21 mouse cellular contexts compared by ENCODE assay signal in the genomic region with DNA sequence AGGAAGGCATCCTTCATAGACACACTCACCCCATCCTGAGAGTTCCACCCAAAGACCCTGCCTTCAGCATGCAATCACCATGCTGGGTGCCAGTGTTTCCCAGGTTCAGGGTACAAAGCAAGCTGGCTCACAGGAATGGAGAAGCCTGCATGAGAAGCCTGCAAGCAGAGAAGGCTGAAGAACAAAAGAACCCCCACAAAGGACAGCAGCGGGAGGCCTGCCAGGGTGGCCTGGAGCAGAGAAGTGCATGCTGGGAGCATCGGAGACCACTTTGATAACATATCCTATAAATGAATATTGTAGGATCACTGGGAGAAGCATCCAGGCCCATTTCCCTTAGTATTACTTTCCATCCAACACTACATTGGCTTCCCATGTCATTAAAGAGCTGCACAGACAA.
DNase-seq lines count a peak whose midpoint lies in the region; ATAC-seq and TF ChIP-seq lines count a peak whose summit lies in the region.
"Had no signal": no experiment of that assay in that cellular context is flagged by ENCODE, and none has a peak within 500 bp of the region (broad histone marks: within the 10 kb centered on the region; RNA-seq: fewer than 3 reads in every experiment).

No protein-coding gene starts in this region.

- 0 out of 2 replicates have a peak overlapping the region, but pooled peaks have one; percentile 8 for H3K27ac ChIP-seq in forebrain, embryonic 15.5 days (replicated peaks)
- H3K27ac ChIP-seq in midbrain, postnatal 0 days (ENCODE audit: low read depth, low read length): 0 out of 2 replicates have a peak overlapping the region, but pooled peaks have one; percentile 3
- H3K27ac ChIP-seq: kidney, embryonic 15.5 days had no signal

- TF ChIP-seq CTCF in midbrain, postnatal 0 days (IDR thresholded peaks at IDR 0.05): no peak

- no peaks in the 10 kb centered on the region for H3K36me3 ChIP-seq in forebrain, embryonic 15.5 days
- no peaks in the 10 kb centered on the region for H3K36me3 ChIP-seq in midbrain, postnatal 0 days (ENCODE audit: insufficient read depth, low read length)
- H3K36me3 ChIP-seq: heart, embryonic 12.5 days; kidney, embryonic 15.5 days had no signal

- H3K27me3 ChIP-seq in forebrain, embryonic 15.5 days: no peaks in the 10 kb centered on the region
- H3K27me3 ChIP-seq in midbrain, postnatal 0 days (ENCODE audit: insufficient read depth, low read length): no peaks in the 10 kb centered on the region
- H3K27me3 ChIP-seq: heart, embryonic 12.5 days; kidney, embryonic 15.5 days; Patski had no signal

- H3K9me3 ChIP-seq in forebrain, embryonic 15.5 days: no peaks in the 10 kb centered on the region
- no peaks in the 10 kb centered on the region for H3K9me3 ChIP-seq in midbrain, postnatal 0 days (ENCODE audit: low read length)
- H3K9me3 ChIP-seq: heart, embryonic 12.5 days; kidney, embryonic 15.5 days had no signal

- peak; percentile 81 for DNase-seq in heart, adult 11 months
- no peak for DNase-seq in heart, postnatal 14 days
- DNase-seq in ES-CJ7 (ENCODE audit: low read depth, low spot score): peak; percentile 7
- no peak for DNase-seq in midbrain, postnatal 0 days (ENCODE audit: low spot score)
- DNase-seq in adrenal gland, adult 2 months: no peak
- DNase-seq in adrenal gland, postnatal 25 days: no peak
- DNase-seq: B cell, adult 2 months; cerebellum, postnatal 10 days; heart, postnatal 36 days; liver; liver, postnatal 0 days; lung, postnatal 4 days; spleen, adult 18-20 months; thymus, adult 2 months had no signal

- H3K9ac ChIP-seq in forebrain, embryonic 15.5 days (replicated peaks): no peak overlapping the region
- no peak overlapping the region for H3K9ac ChIP-seq in midbrain, postnatal 0 days (replicated peaks; ENCODE audit: low read length, poor library complexity, severe bottlenecking)
- H3K9ac ChIP-seq: heart, embryonic 12.5 days; kidney, embryonic 15.5 days; liver, postnatal 0 days had no signal

- H3K4me2 ChIP-seq in forebrain, embryonic 15.5 days (replicated peaks): no peak overlapping the region
- no peak overlapping the region for H3K4me2 ChIP-seq in midbrain, postnatal 0 days (ENCODE audit: low read depth, low read length, poor library complexity, severe bottlenecking)
- H3K4me2 ChIP-seq: heart, embryonic 12.5 days; kidney, embryonic 15.5 days had no signal

- intact Hi-C loops in heart, postnatal 14 days (cut with DNase I): no loop called here

- peaks cover 20% of the 10 kb centered on the region for H3K4me1 ChIP-seq in forebrain, embryonic 15.5 days
- H3K4me1 ChIP-seq in midbrain, postnatal 0 days (ENCODE audit: insufficient read depth, low read length): 0 out of 2 replicates have a peak, but pooled peaks cover 3% of the 10 kb centered on the region
- H3K4me1 ChIP-seq: heart, embryonic 12.5 days; kidney, embryonic 15.5 days had no signal

- no peak overlapping the region for H3K4me3 ChIP-seq in forebrain, embryonic 15.5 days
- H3K4me3 ChIP-seq in midbrain, postnatal 0 days (ENCODE audit: low read depth, low read length): no peak overlapping the region
- H3K4me3 ChIP-seq: erythroblast, embryonic 14.5 days; heart, embryonic 12.5 days; kidney, embryonic 15.5 days had no signal

- no peak for ATAC-seq in forebrain, embryonic 15.5 days (replicated peaks)
- ATAC-seq in midbrain, postnatal 0 days (ENCODE audit: low FRiP score): no peak
- no peak for ATAC-seq in frontal cortex, adult (ENCODE audit: low TSS enrichment)
- ATAC-seq: activated CD4-positive, CD25-positive, alpha-beta regulatory T cell, adult 4 months; liver, postnatal 0 days; Patski had no signal

- 13% methylated on average over 2 of the region's 2 CpGs for WGBS in forebrain, embryonic 15.5 days
- 14% methylated on average over 2 of the region's 2 CpGs for WGBS in midbrain, postnatal 0 days

Comparison
In these comparisons a context has a peak if more than half of its experiments do, and no peak if none do; other contexts are left out.
1. DNase-seq: peak in heart, adult 11 months (single experiment) and ES-CJ7 (single experiment); none in heart, postnatal 14 days (0 of 2), midbrain, postnatal 0 days (single experiment), adrenal gland, adult 2 months (single experiment) and adrenal gland, postnatal 25 days (single experiment).